Mouse (Mus musculus) E14TG2a.4 (cell line): ENCODE data around the gene Wnk1.
A peak's percentile ranks its signal among the peaks of the same experiment; 100 is the strongest.

Source experiments
- H3K27me3 ChIP-seq: 2 replicates; pipeline ENCODE4 v1.6.1; 2014; ENCODE audit warnings: low read length, control low read depth; ENCODE audit not compliant: insufficient read depth
- H3K36me3 ChIP-seq: 2 replicates; pipeline ENCODE4 v1.6.1; 2014; ENCODE audit warnings: low read length, control low read depth; ENCODE audit not compliant: insufficient read depth
- H3K4me1 ChIP-seq: replicated peaks from 2 replicates; pipeline ENCODE4 v1.6.1; 2014; ENCODE audit warnings: low read depth, low read length, control low read depth
- H3K4me3 ChIP-seq: replicated peaks from 2 replicates; pipeline ENCODE4 v1.5.1; 2014; ENCODE audit warnings: mild to moderate bottlenecking, low read length
- H3K9me3 ChIP-seq: 2 replicates; pipeline ENCODE4 v1.6.1; 2014; ENCODE audit warnings: low read length, control low read depth
- CTCF ChIP-seq: conservative IDR thresholded peaks from 2 replicates; pipeline ENCODE4 v1.5.1; 2014; ENCODE audit warnings: low read length
- NANOG ChIP-seq: IDR thresholded peaks from 2 replicates; pipeline ENCODE4 v1.6.1; 2014; ENCODE audit warnings: borderline replicate concordance, low read length, mixed read lengths
- POU5F1 ChIP-seq: IDR thresholded peaks from 2 replicates; pipeline ENCODE4 v1.6.1; 2014; ENCODE audit warnings: low read length, borderline replicate concordance

The Wnk1 gene

GRCm38 (mm10) chr6:120079547-120079946, 41.1 kb upstream of the Wnk1 start:
- Histone ChIP-seq H3K27me3 (no peaks in the 10 kb centered on the region), H3K9me3 (no peaks in the 10 kb centered on the region), H3K4me3 (no peak overlapping the region), H3K36me3 (no peaks in the 10 kb centered on the region), H3K4me1 (peaks cover 70% of the 10 kb centered on the region)
- TF ChIP-seq NANOG (no peak), CTCF (no peak), POU5F1 (no peak)

GRCm38 (mm10) chr6:120076619-120077450, 38.4 kb upstream of the Wnk1 start:
- Histone ChIP-seq H3K4me3 (no peak overlapping the region), H3K4me1 (peaks cover 42% of the 10 kb centered on the region), H3K36me3 (no peaks in the 10 kb centered on the region), H3K27me3 (no peaks in the 10 kb centered on the region), H3K9me3 (no peaks in the 10 kb centered on the region)
- TF ChIP-seq CTCF (no peak), NANOG (no peak), POU5F1 (no peak)

- H3K9me3 ChIP-seq, result no peaks in the 10 kb centered on the region
- no peaks in the 10 kb centered on the region for H3K27me3 ChIP-seq
- TF ChIP-seq POU5F1, result no peak
- TF ChIP-seq CTCF, result no peak
- TF ChIP-seq NANOG, result no peak
- H3K4me3 ChIP-seq, result no peak overlapping the region
- H3K4me1 ChIP-seq, result peaks cover 26% of the 10 kb centered on the region
- H3K36me3 ChIP-seq, result no peaks in the 10 kb centered on the region
Observed at GRCm38 (mm10) chr6:120072630-120073029, 34.2 kb upstream of the Wnk1 start.

GRCm38 (mm10) chr6:120069546-120069945, 31.1 kb upstream of the Wnk1 start:
- H3K4me3 ChIP-seq, result no peak overlapping the region
- peaks cover 40% of the 10 kb centered on the region for H3K4me1 ChIP-seq
- H3K27me3 ChIP-seq, result no peaks in the 10 kb centered on the region
- H3K9me3 ChIP-seq, result no peaks in the 10 kb centered on the region
- TF ChIP-seq NANOG, result no peak
- no peak for TF ChIP-seq POU5F1
- no peak for TF ChIP-seq CTCF
- no peaks in the 10 kb centered on the region for H3K36me3 ChIP-seq

- H3K4me3 ChIP-seq, result 0 out of 2 replicates have a peak overlapping the region, but pooled peaks have one; percentile 4
- no peaks in the 10 kb centered on the region for H3K9me3 ChIP-seq
- no peaks in the 10 kb centered on the region for H3K36me3 ChIP-seq
- no peak for TF ChIP-seq POU5F1
- TF ChIP-seq CTCF, result no peak
- no peak for TF ChIP-seq NANOG
- H3K4me1 ChIP-seq, result peaks cover 60% of the 10 kb centered on the region
- no peaks in the 10 kb centered on the region for H3K27me3 ChIP-seq
Observed at GRCm38 (mm10) chr6:120065552-120066177, 27.2 kb upstream of the Wnk1 start.

- H3K9me3 ChIP-seq, result no peaks in the 10 kb centered on the region
- peak; percentile 73; the same call in 1 of the 2 replicates for TF ChIP-seq POU5F1
- no peak for TF ChIP-seq CTCF
- H3K4me1 ChIP-seq, result peaks cover 53% of the 10 kb centered on the region
- no peaks in the 10 kb centered on the region for H3K27me3 ChIP-seq
- no peaks in the 10 kb centered on the region for H3K36me3 ChIP-seq
- no peak overlapping the region for H3K4me3 ChIP-seq
Observed at GRCm38 (mm10) chr6:120064627-120065026, 26.2 kb upstream of the Wnk1 start.

- Histone ChIP-seq H3K27me3 (no peaks in the 10 kb centered on the region), H3K4me3 (no peak overlapping the region), H3K4me1 (peaks cover 42% of the 10 kb centered on the region), H3K36me3 (no peaks in the 10 kb centered on the region), H3K9me3 (no peaks in the 10 kb centered on the region)
- TF ChIP-seq NANOG, result no peak
- TF ChIP-seq POU5F1, result no peak
- TF ChIP-seq CTCF, result no peak
Observed at GRCm38 (mm10) chr6:120062934-120063333, 24.5 kb upstream of the Wnk1 start.

GRCm38 (mm10) chr6:120055666-120056540, 17.4 kb upstream of the Wnk1 start:
- H3K4me1 ChIP-seq, result 0 out of 2 replicates have a peak, but pooled peaks cover 2% of the 10 kb centered on the region
- no peak overlapping the region for H3K4me3 ChIP-seq
- no peaks in the 10 kb centered on the region for H3K36me3 ChIP-seq
- H3K27me3 ChIP-seq, result no peaks in the 10 kb centered on the region
- TF ChIP-seq NANOG (no peak), CTCF (no peak), POU5F1 (no peak)
- H3K9me3 ChIP-seq, result no peaks in the 10 kb centered on the region
